Mouse (Mus musculus) monocyte, adult 5-6 weeks (primary cell): ENCODE results near the gene Leng1. TPM values are rescaled to one million over a fixed set of nuclear protein-coding genes. Genes with fewer than 3 reads are reported as not detected.

Source experiments
- ATAC-seq: fragments of 153-309, 156-312 bp; replicated peaks from 2 replicates; pipeline ENCODE4 v1.8.0; 2017; ENCODE audit warnings: mild to moderate bottlenecking; ENCODE audit not compliant: low TSS enrichment, insufficient number of reproducible peaks, severe bottlenecking, poor library complexity, low FRiP score
- total RNA-seq: library from RNA; stranded (forward); fragments of 200-1000, 200-491, 200-594 nt; gene quantifications from 3 replicates; pipeline ENCODE4 v1.2.3, GENCODE M21; 2017

The Leng1 gene
- total RNA-seq, 1 experiment from 2014 or later = 6.6 TPM

DNA sequence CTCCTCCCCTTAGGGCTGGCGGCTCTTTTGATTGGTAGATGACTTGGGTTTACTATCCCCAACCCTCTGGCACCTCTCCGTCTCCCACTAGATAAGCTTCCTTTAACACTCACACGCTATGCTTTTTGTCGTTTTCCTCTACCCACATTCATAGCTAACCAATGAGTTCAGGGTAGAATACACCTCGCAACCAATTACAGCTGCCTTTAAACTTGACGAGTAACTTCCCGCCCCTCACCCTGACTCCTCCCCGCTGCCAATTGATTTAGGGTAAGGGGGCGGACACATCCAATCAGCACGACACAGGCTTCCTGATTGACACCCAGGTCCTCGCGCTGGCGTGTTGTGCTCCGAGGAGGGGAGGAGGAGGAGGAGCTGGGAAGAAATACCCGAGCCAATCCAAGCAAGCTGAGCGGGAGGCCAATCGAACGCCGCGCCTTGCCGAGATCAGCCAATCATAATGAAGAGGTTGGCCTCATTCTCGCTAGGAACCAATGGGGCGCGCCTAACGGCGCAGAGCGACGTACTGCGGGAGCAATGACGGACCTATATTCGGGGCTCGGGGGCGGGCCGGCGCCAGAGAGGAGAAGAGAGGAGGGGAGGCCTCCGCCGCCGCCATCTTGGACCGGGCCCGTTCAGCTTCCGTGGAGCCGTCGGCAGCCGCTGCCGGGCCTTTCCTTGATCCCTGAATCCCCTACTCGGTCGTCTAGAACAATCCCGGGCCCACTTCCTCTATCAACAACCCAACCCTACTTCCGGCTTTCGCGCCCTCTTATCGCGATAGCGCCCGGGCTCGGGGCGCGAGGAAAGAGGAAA, 20.8 kb downstream of the Leng1 start, which contains the start of gene Cnot3:
Gene Cnot3 (plus strand): TSS at position 597 of the 816 bp plus-strand sequence.
- peak; percentile 92 for ATAC-seq

DNA sequence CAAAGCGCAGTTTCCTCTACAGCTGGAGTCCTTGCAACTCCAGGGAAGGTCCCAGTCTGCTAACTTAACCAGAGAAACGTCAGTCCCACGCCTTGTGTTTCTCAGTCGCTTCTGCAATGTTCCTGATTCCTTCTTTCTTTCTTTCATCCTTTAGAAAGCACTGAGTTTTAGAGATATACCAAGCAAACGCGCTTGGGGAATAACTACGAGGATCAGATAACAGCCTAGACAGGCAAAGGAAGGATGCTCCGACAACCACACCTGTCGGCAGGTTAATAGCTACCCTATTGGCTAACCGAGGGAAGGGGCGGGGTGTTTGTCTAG, 21.3 kb downstream of the Leng1 start:
- ATAC-seq = no peak

DNA sequence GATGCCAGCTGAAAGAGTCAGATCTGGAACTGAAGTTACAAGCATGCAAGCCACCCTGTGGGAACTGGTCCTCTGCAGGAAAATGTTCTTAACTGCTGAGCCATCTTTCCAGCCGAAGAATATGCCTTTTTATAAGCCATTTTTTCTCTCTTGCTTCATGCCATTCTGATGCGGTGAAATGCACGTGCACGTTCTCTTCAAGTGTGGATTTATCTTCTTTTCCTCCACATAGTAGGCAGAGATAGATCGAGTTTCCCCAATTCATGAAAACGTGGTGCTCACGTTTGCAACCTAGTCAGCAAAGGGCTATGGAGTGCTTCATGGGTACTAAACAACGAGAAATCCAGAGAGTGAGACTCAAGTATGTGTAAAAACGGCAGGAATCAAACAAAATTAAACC, 21.8 kb downstream of the Leng1 start:
- ATAC-seq = no peak

DNA sequence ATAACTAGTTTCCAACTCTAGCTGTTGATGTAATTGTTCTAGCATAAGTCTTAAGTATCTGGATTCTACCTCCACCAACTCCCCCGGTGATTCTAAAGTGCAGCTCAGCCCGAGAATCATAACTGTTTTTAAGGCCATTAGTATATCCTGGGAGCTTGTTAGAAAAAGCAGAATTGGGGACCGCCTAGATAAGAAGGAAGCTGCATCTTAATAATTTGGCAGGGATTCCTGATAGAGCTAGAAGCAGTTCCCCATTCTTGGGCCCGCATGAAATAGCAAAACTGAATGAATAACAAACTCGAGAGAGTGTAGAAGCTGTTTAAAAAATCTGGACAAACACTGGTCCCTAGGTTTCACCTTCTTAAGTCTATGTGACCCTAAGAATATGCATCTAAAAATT, 22.2 kb downstream of the Leng1 start:
- ATAC-seq = no peak

DNA sequence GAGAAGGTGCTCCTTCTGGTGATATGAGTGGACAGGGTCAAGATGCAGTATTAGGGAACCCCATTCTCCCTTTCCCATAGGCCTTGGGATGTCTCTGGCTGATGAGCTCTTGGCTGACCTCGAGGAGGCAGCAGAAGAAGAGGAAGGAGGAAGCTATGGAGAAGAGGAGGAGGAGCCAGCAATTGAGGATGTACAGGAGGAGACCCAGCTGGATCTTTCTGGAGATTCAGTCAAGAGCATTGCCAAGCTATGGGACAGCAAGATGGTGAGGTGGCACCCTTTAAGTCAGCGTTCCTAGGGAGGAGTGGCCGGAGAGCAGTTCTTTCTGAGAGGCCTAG, 35.2 kb downstream of the Leng1 start:
- no peak for ATAC-seq

DNA sequence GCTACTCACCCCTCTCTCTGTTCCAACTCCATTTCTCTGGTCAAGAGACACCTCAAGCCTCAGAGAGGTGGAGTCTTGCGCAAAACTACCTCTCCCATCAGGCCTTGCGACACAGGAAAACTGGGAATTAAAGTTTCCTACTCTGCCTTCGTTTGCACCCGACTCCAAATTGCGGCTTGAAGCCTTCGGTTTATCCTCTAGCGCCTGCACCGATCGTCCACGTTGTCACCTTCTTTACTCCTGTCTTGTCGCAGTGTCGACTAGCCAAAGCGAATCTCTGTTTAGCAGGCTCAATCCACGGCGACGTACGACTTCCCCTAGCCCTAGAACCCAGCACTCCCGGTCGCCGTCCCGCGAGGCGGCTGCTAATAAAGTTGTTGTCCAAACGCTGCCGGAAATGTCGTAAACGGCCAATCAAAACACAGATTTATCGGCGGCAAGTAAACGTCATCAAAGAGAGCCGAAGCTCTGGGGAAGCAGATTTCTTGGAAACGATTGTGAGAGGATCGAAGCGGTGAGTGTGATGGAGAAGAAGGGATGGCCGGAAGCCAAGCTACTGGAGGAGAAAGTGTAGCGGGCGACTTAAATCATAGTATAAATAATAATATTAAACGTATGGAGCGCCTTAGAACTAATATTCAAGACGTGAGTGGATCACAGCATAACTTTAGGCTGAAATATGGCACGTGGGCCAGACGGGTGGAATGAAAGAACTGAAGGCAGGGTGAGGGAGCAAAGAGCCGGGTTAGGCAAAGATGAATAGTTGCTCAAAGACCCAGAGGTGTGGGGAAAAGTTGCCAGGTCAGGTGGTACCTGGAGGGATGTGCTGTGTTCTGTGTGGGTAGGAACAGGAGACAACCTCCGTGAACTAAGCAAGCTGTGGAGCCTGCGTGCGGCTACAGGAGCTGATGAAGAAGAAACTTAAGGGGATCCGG, 35.8 kb downstream of the Leng1 start, which contains the start of the genes Tfpt and Prpf31:
Gene Tfpt (minus strand): TSS at position 387 of the 935 bp plus-strand sequence.
Gene Prpf31 (plus strand): TSS at position 443 of the 935 bp plus-strand sequence.
- peak; percentile 85 for ATAC-seq

DNA sequence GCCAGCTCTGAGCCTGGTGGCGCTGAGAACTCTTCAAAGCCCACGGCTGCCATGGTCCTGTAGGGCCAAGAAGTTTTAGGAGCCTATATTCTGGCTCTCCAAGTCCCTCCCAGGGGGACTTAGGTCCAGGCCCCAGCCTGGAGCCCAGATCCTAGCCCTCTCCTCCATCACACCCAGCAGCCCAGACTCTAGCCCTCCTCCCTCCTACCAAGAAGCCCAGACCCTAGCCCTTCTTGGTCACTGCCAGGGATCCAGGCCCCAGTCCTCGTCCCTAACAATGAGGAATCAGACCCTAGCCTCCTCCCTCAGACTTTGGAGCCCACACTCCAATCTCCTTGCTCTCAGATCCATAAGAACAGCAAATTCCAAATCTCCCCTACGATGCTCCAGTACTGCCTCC, 36.6 kb downstream of the Leng1 start:
- no peak for ATAC-seq

DNA sequence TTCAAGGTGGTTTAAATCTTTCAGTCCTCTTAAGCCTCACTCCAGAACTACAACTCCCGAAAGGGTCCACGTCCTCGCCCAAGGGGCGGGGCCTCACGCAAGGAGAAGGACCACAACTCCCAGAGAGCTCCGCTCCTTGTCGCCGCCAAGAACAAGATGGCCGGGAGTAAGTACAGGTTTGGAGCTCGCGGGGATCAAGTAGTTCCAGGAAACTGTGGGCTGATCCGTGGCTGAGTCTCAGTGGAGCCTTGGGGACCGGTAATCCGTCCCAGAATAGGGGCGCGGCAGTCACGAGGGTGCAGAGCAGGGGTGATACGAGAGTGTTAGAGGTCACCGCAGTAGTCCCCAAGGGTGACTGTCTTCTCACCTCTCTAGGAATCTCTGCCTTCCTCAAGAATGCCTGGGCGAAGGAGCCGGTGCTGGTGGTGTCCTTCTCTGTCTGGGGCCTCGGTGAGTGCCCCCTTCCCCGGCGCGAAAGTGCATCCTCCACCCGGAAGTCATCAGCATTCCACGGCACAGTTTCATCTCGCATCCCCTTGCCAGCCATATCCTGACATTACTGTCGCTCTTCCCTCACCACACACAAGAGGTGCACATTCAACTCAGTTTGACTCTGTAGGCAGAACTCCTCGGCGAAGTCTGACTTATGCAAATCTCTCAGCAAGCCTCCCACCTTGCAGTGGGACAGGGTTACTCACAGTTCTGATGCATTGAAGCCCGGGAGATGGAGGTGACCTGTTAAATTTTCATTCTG, 48.2 kb downstream of the Leng1 start, which contains the start of gene Ndufa3:
Gene Ndufa3 (plus strand): TSS at position 132 of the 754 bp plus-strand sequence.
- ATAC-seq = peak; percentile 97

DNA sequence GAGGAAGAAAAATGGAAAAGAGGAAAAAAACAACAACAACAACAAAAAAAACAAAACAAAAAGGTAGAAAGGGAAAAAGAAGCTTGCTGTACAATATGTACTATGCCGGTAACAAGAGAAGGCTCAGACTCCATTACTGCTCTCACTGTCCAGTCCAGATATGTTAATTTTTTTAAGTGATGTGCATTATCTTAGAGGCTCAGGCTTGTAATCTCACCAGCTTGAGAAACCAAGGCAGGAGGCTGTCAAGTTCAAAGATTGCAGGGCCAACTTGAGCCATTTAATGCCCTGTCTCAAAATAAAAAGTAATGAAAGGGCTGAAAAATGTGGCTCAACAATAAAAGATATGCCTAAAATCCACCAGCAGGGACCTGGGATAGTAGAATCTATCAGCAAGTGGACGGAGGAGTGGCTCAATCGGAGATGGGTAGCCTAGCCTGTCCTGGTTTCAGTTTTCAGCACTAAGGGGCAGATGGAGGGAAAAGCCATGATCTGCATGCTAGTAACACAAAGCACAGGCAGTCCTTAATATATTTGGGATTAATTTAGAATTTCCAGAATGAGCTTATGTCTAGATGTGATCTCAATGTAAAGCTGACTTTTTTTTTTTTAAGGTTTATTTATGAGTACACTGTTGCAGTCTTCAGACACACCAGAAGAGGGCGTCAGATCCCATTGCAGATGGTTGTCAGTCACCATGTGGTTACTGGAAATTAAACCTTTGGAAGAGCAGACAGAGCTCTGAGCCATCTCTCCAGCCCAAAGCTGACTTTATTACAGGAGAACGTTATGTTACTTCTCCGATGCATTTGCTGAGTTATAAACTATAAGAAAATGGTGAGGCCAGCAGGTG, 49.0 kb downstream of the Leng1 start:
- ATAC-seq = no peak

DNA sequence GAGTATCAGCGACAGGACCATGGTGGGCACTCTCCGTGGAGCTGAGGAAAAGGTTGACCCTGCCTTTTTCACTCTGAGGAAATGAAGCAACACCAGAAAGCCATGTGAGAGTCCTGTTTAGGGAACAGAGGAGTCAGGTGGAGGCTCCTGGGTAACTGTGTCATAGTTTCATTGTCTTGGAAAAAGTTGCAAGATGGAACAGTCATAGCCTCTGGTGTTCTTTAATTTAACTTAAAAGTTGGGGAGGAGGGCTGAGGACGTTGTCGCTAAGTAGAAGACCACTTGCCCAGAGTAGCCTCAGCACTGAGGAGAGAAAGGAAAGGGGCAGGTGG, 49.6 kb downstream of the Leng1 start, which contains the start of gene Oscar:
Gene Oscar (minus strand): TSS at position 101 of the 332 bp plus-strand sequence.
- ATAC-seq = no peak

DNA sequence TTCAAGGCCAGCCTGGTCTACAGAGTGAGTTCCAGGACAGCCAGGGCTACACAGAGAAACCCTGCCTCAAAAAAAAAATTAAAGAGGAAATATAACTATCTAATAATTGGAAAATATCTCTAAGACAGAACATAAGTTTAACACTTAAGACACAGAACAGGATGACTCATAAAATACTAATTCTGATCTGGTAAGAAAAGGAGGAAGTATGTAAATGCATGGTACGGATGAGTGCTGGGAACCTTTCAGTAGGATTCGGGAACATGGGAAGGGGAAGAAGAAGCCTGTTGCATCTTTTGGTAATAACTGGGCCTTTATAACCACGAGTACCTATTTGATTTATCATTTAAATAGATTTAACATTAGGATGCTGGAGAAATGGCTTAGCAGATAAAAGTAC, 51.6 kb downstream of the Leng1 start:
- ATAC-seq = no peak

DNA sequence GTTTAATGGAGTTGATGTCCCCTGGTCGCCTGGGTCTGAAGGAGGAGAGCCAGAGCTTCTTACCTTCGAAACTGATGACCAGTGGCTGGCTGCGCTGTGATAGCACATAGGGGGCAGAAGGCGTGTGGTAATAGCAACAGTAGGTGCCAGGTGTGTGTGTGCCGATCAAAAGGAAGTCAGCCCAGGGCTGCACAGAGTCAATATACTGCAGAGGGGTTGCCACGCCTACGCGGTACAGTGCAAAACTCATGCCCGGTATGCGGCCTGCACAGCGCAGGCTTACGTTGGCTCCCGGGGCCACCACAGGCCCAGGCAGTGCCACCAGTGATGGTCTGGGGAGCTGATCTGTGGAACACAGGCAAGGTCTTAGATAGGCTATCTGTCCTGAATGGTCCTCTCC, 54.6 kb downstream of the Leng1 start:
- ATAC-seq = no peak

DNA sequence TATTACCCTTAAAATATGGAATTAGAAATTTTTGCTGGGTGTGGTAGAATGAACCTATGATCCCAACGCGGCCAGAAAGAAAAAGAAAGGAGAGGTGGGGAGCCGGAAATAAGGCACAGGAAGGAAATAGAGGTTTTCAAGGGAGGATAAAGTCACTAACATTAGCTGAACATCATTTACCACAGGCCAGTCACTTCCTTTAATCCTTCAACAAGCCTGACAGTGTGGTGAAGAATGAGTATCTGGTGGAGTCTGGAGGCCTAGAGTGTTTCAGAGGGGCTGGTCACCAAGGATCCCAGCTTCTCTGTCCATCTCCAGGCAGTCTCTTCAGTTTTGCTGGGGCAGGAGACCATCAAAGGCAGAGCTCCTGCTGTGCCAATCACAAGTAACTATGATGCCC, 55.2 kb downstream of the Leng1 start:
- no peak for ATAC-seq

Other genes with a start within 250 kb of the Leng1 start
- not detected in 3 replicates for gene Cacng6, start 241.6 kb downstream of the Leng1 start, total RNA-seq
- gene Tarm1, start 163.2 kb downstream of the Leng1 start, total RNA-seq = 1.3 to 1.9 TPM in 2 of 3 replicates, not detected in the other
- not detected in 3 replicates for gene Oscar, start 49.7 kb downstream of the Leng1 start, total RNA-seq
- gene Ndufa3, start 48.5 kb downstream of the Leng1 start, total RNA-seq = 163 to 226 TPM (median 220 TPM) in 3 replicates
- gene Tfpt, start 35.9 kb downstream of the Leng1 start, total RNA-seq = 20.6 to 34.9 TPM (median 28.7 TPM) in 3 replicates
- gene Prpf31, start 35.9 kb downstream of the Leng1 start, total RNA-seq = 50.9 to 63.8 TPM (median 57.8 TPM) in 3 replicates
- gene Cnot3, start 20.6 kb downstream of the Leng1 start, total RNA-seq = 19.8 to 52.4 TPM (median 24.8 TPM) in 3 replicates
- 1.5 to 7.6 TPM (median 2.0 TPM) in 3 replicates for gene Tmc4, start 11.7 kb upstream of the Leng1 start, total RNA-seq
- 17.0 to 28.1 TPM (median 19.7 TPM) in 3 replicates for gene Tsen34, start 27.0 kb upstream of the Leng1 start, total RNA-seq
- gene Mboat7, start 27.7 kb upstream of the Leng1 start, total RNA-seq = 26.7 to 36.8 TPM (median 36.4 TPM) in 3 replicates
- gene Rps9, start 38.2 kb upstream of the Leng1 start, total RNA-seq = 1,184 to 2,050 TPM (median 1,737 TPM) in 3 replicates
- gene Pirb, start 54.6 kb upstream of the Leng1 start, total RNA-seq = 111 to 159 TPM (median 138 TPM) in 3 replicates
- 3.1 to 10.7 TPM (median 9.4 TPM) in 3 replicates for gene Gm15448, start 159.8 kb upstream of the Leng1 start, total RNA-seq
- gene Pira2, start 179.2 kb upstream of the Leng1 start, total RNA-seq = 4.7 to 22.8 TPM (median 10.7 TPM) in 3 replicates
- gene Gm14548, start 232.3 kb upstream of the Leng1 start, total RNA-seq = 5.2 to 14.5 TPM (median 10.1 TPM) in 3 replicates
- 3.5 to 19.0 TPM (median 14.2 TPM) in 3 replicates for gene Lilra6, start 249.7 kb upstream of the Leng1 start, total RNA-seq